Mouse (Mus musculus) ovary, postnatal 14 days (tissue): ENCODE results near the gene Slc44a2.

Experiments
- DNase-seq: peaks from one replicate; pipeline ENCODE4 v3.0.0; 2022; ENCODE audit warnings: low spot score

Slc44a2 gene

DNA sequence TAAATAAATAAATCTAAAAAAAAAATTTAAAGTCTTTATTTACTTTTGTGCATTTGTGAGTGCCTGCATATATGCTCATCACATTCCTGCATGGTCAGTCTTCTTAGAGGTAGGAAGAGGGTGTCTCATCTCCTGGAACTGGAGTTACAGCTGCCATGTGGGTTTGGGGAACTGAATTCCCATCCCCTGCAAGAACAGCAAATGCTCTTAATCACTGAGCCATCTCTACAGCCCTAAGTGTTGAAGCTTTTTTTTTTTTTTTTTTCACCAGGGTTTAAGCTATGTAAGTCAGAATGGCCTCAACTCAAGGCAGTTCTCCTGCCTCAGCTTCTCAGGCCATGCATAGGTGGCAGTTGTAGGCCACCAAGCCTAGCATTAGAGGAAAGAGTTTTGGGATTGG lies 14.2 kb downstream of the Slc44a2 start:
- no peak for DNase-seq

DNA sequence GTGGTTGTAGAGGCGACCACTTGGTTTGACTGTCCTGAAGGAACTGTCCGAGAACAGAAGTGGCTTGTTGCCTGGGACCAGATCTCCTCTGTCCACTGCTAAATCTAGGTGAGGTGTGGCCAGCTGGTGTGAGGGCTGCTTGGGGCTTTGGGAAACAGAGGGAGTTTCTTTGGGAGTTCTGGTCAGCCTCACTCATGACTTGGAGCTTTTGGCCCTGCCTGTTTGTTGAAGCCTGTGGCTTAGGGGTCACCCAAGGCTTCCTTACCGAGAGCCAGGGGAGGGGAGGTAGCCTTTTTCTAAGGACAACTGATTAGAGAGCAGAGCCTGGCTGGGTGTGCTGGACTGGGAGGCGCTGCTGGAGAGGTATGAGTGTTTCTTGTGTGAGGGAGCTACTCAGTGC lies 14.9 kb downstream of the Slc44a2 start:
- no peak for DNase-seq

GRCm38 (mm10) chr9:21336491-21336890 lies 16.0 kb downstream of the Slc44a2 start:
- DNase-seq = no peak

GRCm38 (mm10) chr9:21337652-21338051 lies 17.2 kb downstream of the Slc44a2 start:
- DNase-seq = peak; percentile 37

DNA sequence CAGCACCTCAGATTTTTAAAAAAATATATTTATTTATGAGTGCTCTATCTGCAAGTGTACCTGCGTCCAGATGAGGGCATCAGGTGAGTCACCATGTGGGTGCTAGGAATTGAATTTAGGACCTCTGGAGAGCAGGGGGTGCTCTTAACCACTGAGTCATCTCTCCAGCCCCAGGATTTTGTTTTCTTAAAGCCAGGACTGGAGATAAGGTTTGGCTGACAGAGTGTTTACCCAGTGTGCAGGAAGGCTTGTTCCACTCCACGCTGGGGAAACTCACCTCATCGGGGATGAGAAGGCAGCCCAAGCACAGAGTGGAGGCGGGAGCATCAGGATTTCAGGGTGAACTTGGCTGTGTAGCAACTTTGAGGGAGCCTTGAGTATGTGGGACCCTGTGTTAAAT lies 19.9 kb downstream of the Slc44a2 start:
- DNase-seq = no peak

- no peak for DNase-seq
Measured at GRCm38 (mm10) chr9:21346627-21347365, 26.3 kb downstream of the Slc44a2 start.

DNA sequence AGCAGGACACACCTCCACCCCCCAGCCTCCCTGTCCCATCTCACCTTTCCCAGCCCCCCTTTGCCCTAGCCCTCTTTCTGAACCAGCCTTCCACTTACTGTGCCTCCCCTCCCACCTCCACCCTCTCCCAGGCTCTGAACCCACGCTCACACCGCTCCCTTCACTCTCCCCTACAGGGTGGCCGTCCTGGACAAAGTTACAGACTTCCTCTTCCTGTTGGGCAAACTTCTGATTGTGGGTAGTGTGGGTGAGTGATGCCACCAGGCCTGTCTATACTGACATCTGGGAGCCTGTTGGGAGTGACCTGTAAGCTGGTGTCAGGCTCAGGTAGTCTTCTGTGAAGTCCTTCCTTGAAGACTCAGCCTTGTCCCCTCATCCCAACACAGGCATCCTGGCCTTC lies 27.7 kb downstream of the Slc44a2 start:
- DNase-seq = no peak

GRCm38 (mm10) chr9:21351178-21351577 lies 30.7 kb downstream of the Slc44a2 start:
- DNase-seq = no peak

GRCm38 (mm10) chr9:21351702-21352377 lies 31.3 kb downstream of the Slc44a2 start:
- no peak for DNase-seq

- DNase-seq = no peak
Measured at GRCm38 (mm10) chr9:21352463-21353372, 32.2 kb downstream of the Slc44a2 start.

DNA sequence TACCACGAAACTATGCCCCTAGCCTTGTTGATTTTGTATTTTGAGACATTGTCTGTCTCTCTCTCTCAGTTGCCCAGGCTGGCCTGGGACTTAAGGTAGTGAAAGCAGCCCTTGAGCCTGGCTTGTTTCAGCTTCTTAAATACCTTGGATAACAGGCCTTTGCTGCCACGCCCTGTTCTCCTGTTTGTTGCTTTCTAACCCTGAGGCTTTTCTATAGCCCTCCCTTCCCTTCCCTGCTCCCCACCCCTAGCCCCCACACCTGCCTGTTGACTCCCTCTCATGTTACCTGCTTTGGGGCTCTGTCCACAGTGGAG lies 32.8 kb downstream of the Slc44a2 start:
- no peak for DNase-seq

DNA sequence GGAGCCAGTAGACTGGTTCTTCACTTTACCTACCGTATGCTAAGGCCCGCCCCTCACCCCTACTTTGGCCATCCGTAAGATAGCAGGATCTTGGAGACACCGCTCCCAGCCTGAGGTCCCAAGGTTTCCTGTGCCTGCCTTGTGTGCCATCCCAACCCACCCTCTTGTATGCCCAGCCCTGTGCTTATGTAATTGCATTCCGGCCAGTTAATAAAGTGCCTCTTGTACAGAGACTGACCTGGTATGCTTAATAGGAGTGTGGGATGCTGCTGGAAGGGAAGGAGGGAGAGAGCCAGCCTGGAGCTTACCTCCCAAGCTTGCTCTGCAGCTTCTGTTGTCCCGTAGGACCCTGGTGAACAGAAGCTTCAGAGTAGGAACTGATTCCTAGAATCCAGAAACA lies 34.3 kb downstream of the Slc44a2 start:
- no peak for DNase-seq

DNA sequence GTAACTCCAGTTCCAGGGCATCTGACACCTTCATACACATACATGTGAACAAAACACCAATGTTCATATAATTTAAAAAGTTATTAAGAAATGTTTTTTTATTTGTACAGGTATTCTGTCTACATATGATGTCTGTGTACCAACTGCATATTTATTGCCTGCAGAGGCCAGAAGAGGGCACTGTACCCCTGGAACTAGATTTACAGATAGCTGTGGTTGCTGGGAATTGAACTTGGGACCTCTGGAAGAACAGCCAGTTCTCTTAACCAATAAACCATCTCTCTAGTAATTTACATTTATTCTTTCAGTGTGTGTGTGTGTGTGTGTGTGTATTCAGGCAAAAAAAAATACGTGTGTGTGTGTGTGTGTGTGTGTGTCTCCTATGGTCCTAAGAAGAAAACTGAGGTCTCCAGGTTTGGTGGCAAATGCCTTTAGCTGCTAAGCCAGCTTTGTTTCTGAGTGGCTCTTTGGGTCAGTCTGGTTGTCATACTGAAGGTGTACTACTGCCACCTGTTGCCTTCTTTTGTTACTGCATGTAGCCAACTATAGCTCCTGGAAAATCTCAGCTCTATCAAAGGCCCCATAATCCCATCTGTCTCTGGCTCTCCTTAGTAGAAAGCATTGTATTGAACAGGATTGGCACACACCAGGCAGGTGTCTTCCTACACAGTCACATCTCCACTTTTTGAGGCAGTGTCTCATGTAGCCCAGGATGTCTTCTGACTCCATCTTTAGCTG lies 36.7 kb downstream of the Slc44a2 start:
- DNase-seq = peak; percentile 68

DNA sequence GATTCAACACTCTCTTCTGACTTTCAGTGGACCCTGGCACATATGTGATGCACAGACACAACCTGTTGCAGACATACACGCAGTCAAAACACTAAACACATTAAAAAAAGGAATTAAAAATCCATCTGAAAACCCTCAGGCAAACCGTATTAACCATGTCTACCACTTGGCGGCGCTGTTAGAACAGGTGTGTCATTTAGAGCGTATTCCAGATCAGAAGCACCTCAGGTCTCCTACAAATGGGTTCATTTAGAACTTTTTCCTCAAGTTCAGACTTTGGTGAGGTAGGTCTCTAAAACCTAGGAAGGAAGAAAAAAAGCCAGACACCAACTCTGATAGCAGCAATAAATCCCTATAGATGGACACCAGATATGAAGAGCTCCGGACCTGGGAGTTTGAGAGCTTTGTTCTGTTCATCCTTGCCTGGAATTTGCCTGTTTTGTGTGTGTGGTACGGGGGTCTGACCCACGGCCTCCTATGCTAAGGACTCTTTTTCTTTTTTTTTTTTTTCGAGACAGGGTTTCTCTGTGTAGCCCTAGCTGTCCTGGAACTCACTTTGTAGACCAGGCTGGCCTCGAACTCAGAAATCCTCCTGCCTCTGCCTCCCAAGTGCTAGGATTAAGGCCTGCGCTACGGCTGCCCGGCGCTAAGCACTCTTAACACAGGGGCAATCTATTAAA lies 46.2 kb downstream of the Slc44a2 start:
- DNase-seq = peak; percentile 54

GRCm38 (mm10) chr9:21367357-21368111 lies 47.0 kb downstream of the Slc44a2 start, which contains the start of gene Ilf3:
TSS of gene Ilf3 (plus strand) at chr9:21367871.
- peak; percentile 99 for DNase-seq

DNA sequence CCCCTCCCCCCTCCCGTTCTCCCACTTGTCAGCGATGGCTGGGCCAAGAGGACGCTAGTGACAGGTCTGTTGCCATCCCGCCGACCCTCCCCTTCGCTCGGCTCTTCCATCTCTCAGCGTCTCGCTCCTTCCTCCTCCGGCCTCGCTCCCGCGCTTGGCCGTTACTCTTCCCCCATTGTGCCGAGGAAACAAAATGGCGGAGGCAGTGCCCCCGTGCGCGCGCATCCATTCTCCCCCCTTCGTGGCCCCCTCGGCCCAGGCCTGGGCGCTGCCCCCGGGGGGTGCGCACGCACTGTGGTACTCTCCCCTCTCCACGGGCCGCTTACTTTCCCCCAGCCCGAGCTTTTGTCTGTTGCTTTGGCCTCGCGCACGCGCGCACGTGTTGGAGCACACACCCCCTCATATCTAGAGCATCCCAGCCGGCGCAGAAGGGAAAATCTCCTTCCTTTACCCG lies 47.7 kb downstream of the Slc44a2 start:
- DNase-seq = peak; percentile 61

- no peak for DNase-seq
Measured at GRCm38 (mm10) chr9:21369080-21369479, 48.6 kb downstream of the Slc44a2 start.

- DNase-seq = no peak
Measured at GRCm38 (mm10) chr9:21370876-21371275, 50.4 kb downstream of the Slc44a2 start.

DNA sequence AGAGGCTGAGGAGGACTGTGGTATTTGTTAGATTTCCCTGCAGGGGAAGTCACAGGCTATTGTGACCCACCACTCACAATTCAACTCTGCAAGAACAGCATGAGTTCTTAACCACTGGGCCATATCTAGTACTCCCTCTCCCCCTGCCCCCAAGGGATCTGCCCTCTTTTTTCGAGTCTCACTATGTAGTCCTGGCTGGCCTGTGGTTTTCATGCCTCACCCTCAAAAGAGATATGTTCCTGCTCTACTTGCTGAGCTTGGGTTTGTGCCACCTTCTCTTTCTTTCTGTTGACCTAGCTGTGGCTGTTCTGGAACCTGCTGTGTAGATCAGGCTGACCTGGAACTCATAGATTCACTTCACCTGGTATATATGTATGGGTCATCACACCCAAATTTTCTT lies 52.0 kb downstream of the Slc44a2 start:
- DNase-seq = no peak

- no peak for DNase-seq
Measured at GRCm38 (mm10) chr9:21379195-21379594, 58.7 kb downstream of the Slc44a2 start.

- no peak for DNase-seq
Measured at GRCm38 (mm10) chr9:21380868-21381267, 60.4 kb downstream of the Slc44a2 start.
